Mouse (Mus musculus) cortical plate, adult 2 months (tissue): ENCODE measurements around the gene Entpd3.

Source experiments
- CTCF ChIP-seq: fragments of 200-500 bp; IDR thresholded peaks from 2 replicates; pipeline ENCODE4 v1.5.1; 2011; ENCODE audit warnings: mild to moderate bottlenecking, control low read depth, low read length; ENCODE audit not compliant: insufficient read depth; ENCODE audit errors: extremely low read depth
- POLR2A ChIP-seq: fragments of 200-500 bp; IDR thresholded peaks from 2 replicates; pipeline ENCODE4 v1.6.1; 2011; ENCODE audit warnings: mild to moderate bottlenecking, low read length, control low read depth; ENCODE audit not compliant: insufficient read depth; ENCODE audit errors: extremely low read depth

DNA sequence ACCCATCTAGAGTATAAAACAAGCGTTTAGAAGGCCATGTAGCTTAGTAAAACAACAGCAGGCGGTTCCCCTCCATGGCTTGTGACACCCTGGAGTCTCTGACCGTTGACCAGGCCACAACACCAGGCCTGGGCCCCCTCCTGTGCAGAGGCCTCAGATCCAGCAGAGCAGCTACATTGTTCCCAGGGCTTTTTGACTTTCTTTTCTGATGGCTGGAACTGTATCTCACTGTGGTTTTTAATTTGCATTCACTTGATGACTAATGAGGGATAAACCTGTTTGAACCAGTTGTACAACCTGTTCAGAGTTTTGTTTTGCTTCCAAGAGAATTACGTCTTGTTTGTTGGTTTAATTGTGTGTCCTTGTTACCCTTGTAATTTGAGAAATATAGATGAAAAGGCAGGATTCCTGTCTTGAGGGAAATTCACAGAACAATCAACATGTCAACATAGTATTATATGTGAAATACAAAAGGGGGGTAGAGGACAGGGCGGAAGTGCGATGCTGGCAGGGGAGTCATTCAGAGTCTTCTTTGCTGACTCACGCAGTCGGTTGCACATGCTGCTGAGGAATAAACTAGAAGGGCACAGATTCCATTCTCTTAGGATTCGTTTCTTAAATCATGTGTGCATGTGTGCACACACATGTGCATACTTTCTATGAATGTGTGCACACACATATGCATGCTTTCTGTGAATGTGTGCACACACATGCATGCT lies 53.9 kb downstream of the Entpd3 start:
- no peak for TF ChIP-seq CTCF
- TF ChIP-seq POLR2A, result no peak
